Mouse (Mus musculus) frontal cortex, adult 2 months (tissue): ENCODE results near the gene Kif1c. TPM values are rescaled to one million over a fixed set of nuclear protein-coding genes. Genes with fewer than 3 reads are reported as not detected.
"Not testable (repeated sequence)": the region's sequence is repeated elsewhere in the genome, so short reads cannot be mapped to it uniquely, and the experiment has no call there.

Experiments used
- DNase-seq, 2 experiments: peaks; one replicate each; pipeline ENCODE4 v3.0.0; 2022; ENCODE audit warnings: low spot score in 1 of 2; ENCODE audit errors: extremely low spot score in 1 of 2
- polyA plus RNA-seq: library from polyadenylated mRNA; depleted of rRNA; stranded (reverse); fragments of >200 nt; gene quantifications from 2 replicates; pipeline ENCODE4 v1.2.3, GENCODE M21; 2012

The Kif1c gene
- polyA plus RNA-seq, 1 experiment: 45.2 TPM

DNA sequence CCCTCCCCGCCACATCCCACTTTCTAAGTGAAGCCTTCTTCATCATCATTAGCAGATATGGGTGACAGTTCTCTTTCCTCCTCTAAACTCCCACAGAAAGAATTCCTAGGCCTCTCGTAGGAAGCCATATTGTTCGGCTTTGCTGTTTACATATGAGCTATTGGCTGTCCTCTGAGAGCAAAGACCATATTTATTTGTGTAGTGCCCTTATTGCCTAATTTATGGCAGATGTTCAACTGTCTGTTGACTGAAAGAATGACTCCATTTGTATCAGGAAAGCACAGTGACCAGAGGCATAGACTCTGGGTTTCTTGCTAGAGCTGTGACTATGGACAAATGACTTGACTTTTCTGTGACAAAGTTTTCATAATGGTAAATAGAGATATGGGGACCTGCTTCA is 41.3 kb downstream of the Kif1c start:
- DNase-seq: no peak

DNA sequence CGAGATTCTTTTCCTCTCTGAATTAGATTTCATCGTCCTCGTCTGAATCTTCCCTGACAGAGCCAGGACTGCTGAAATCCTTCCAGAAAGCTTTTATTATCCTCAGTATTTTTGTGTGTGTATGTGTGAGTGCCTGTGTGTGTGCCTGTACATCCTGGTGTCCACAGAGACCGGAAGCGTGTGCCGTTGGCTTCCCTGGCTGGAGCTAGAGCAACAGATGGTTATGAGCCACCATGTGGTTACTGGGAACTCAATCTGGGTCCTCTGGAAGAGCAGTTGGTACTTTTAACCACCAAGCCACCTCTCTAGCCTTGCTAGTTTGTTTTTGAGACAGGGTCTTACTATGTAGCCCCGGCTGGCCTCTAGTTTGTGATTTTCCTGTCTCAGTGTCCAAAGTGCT is 41.8 kb downstream of the Kif1c start:
- no peak for DNase-seq

- no peak for DNase-seq
Observed at GRCm38 (mm10) chr11:70742581-70743459, 42.5 kb downstream of the Kif1c start.

DNA sequence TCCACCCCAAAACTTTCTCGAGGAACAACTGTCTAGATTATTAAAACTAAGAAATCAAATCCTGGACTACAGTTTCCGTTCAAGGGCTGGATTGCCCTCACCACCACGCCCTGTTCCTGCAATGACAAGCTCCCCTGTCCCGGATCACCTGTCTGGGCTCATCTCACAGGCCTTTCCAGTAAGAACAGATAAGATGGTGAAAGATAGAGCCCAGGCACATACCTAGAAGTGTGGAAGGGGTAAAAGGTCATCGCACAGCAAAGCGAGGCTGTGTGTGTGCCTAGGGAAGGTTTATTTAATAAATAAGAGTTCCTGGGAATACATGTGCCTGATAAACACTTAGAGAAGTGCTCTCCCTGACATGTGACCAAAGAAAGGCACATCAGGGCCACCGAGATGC is 45.3 kb downstream of the Kif1c start:
- DNase-seq: no peak

GRCm38 (mm10) chr11:70747876-70748545 is 47.7 kb downstream of the Kif1c start:
- no peak for DNase-seq

DNA sequence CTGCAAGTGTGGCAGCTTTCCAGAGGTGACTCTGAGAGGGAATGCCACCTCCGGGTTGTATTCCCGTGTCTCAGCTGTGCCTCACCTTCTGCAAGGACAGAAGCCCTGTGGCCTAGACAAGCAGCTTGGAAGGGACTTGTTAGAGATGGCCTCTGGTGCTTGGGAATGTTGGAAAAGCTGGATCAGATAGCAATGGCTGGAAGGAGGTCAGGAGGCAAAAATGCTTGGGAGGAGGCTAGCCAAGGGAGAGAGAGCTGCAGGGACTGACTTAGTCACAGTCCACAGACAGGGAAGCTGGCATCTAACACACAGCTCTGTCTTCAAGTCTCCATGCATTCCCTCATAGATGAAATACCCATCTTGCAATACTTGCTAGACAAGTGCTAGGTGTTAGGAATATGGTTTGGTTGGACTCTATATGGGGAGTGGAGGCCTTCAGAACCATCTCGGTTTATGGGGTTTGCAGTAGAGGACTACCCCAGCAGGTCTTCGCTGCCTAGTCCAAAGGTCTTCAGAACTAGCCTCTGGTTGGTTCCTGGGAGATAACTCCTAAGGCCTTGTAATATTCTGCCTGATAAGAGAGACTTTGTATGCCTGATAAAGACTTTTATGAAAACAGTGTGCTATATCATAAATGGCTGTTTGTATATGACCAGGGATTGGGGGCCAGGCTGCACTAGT is 52.1 kb downstream of the Kif1c start:
- DNase-seq: no peak

- no peak for DNase-seq
Observed at GRCm38 (mm10) chr11:70753146-70753545, 52.8 kb downstream of the Kif1c start.

DNA sequence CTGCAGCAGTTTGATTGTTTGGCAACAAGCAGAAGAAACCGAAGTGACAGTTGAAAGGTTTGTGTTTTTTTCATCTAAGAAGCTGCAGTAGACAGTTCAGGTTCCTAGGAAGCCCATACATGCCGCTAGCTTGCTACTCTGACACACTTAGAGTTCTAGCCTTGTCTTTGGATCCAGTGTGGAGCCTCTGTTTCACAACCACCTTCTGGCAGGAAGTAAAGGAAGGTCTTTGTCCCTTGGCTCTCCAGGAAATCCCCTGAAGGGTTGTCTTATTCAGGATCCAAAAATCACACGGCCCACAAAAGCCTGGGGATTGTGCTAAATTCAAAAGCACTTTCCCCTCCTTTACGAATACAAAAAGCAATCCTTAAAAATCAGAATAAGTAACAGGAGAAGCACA is 54.1 kb downstream of the Kif1c start:
- DNase-seq: no peak

GRCm38 (mm10) chr11:70754958-70755357 is 54.6 kb downstream of the Kif1c start:
- DNase-seq: no peak

DNA sequence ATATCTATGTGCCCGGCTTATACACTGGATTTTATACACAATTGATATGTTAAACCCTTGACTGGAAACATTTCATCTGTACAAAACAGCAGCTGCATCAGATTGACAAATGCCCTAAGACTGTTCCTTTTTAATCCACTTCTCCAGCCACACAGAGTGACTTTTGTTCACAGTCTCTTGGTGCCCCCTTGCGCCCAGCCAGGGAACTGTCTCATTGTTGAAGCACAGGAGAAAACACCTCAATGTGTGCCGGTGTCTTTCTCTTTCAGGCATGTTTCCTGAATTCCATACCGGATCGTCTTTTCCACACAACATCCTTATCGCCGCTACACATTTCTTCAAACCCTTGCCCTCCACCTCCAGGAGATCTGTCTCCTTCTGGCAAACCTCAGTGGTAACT is 55.3 kb downstream of the Kif1c start:
- DNase-seq: peak; percentile 52 to 94

DNA sequence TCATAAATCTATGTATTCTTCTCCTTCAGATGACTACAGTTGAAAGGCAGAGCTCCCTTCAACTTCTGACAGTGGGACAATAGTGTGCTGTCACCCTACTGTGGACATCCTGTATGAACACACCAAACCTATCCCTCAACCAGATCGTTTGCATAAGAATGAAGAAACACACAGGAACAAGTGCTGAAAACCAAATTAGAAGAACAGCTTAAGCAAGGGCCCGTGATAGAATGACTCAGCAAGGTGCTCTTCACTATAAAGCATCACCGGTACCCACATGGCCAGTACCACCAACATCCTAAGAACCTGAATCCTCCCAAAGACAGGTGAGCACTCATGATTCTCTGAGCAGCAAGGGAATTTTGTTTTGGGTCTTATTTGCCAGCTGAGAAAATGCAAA is 60.1 kb downstream of the Kif1c start:
- DNase-seq: not testable (repeated sequence)

DNA sequence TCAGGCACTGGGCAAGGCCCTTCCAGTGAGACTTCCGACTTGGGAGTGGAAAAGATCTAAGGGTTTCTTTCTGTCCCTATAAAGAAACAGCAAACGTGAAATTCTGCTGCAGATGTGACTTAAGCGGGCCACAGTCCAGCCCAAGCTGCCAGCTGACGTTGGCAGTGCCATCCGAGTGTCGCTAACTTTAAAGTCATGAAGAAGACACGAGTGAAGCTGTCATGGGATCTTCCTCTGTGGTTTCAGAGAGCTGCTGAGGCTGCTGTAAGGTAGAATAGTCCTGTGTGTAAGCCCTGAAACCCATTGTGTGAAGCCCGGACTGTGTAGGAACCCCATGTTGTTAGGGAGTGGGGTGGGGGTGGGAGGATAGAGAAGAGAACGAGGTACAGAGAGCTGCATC is 62.3 kb downstream of the Kif1c start:
- no peak for DNase-seq

GRCm38 (mm10) chr11:70763582-70763935 is 63.2 kb downstream of the Kif1c start:
- DNase-seq: peak in 1 of 2 experiments; percentile 6

GRCm38 (mm10) chr11:70763936-70764808 is 63.8 kb downstream of the Kif1c start, which contains the start of gene Zfp3:
Gene Zfp3, plus strand, starts transcription at chr11:70764209.
- DNase-seq: peak; percentile 58 to 85

- DNase-seq: no peak
Observed at GRCm38 (mm10) chr11:70765776-70766445, 65.6 kb downstream of the Kif1c start.

DNA sequence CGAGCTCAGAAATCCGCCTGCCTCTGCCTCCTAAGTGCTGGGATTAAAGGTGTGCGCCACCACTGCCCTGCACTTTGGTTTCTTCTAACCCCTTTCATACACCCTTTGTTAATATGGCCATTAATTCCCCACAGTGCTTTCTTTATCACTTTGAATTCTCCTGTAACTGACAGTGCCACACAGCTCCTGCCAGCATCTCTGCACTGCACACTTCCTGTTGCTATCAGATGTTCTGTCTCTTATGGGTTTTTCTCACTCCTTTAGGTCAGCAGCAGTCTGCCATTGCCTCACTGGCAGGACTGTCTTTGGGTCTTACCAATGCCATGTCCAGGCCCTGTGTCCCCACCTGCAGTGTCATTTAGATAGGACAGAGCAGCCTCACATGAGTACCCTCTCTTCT is 70.5 kb downstream of the Kif1c start:
- no peak for DNase-seq

DNA sequence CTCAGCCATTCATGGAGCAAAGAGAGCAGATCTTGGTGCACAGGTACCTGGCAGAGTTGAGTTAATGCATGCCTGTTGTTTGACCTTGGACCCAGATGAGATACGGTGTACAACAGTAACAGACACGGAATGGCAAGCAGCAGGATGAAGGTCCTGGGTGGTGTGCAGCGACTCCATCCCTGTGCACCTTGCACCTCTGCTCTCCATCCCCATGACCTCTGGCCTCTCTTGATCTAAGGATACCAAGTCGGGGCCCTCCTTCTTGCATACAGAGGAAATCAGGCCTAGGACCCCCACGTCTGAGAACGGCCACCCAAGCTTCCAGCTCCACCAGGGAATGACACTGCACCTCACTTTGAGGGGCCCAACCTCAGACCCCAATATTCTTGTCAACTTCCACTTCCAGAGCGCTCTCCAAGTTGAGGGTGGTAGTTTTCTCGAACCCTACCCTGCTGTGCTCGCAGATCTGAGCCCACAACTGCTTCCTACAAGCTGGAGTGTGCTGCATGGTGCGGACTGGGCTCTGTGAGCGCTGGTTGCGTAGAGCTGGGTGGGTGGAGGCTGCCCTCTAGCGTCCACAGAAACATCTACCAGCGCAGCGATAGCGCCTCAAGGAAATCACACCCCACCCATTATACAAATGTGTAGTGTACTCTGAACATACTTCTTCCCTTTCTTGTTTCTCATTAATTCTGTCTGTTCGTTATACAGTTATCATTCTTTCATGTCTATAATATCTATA is 76.7 kb downstream of the Kif1c start:
- DNase-seq: peak in 1 of 2 experiments; percentile 83

GRCm38 (mm10) chr11:70777634-70778033 is 77.3 kb downstream of the Kif1c start:
- no peak for DNase-seq

- DNase-seq: peak in 1 of 2 experiments; percentile 36
Observed at GRCm38 (mm10) chr11:70778058-70778457, 77.7 kb downstream of the Kif1c start.
